12 mouse cellular contexts compared by ENCODE assay signal in the genomic region with DNA sequence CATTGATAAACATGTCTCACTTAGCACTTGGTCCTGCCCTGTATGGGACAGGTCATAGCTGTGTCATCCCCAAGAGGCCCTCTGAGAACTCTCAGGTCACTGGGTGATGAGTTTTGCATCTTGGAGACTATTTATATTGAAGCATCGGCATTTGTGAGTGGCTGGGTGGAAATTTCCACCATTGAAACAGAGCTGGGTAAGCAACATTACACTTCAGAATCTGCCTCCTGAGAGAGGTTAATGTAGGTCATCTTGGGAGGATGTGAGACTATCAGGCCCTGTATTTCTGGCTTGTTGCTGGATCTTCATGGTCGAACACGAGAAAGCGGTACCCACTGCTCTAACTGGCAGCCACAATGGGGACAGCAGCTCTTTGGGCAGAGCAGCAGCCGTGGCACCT. TPM values are rescaled to one million over a fixed set of nuclear protein-coding genes. Genes with fewer than 3 reads are reported as not detected.
A peak's percentile ranks its signal among the peaks of the same experiment; 100 is the strongest.
DNase-seq lines count a peak whose midpoint lies in the region; ATAC-seq and TF ChIP-seq lines count a peak whose summit lies in the region.
"Had no signal": no experiment of that assay in that cellular context is flagged by ENCODE, and none has a peak within 500 bp of the region (broad histone marks: within the 10 kb centered on the region; RNA-seq: fewer than 3 reads in every experiment).

No protein-coding gene starts in this region.

- intact Hi-C loops in left cerebral cortex, postnatal 10 days (cut with DNase I), result no loop called here

- no peaks in the 10 kb centered on the region for H3K27me3 ChIP-seq in heart, embryonic 10.5 days (ENCODE audit: insufficient read depth, poor library complexity, severe bottlenecking)
- no peaks in the 10 kb centered on the region for H3K27me3 ChIP-seq in midbrain, embryonic 15.5 days (replicated peaks)
- no peaks in the 10 kb centered on the region for H3K27me3 ChIP-seq in midbrain, embryonic 16.5 days (ENCODE audit: control insufficient read depth, insufficient read depth, low read depth, low read length)
- H3K27me3 ChIP-seq in small intestine, adult 2 months (ENCODE audit: control insufficient read depth, insufficient read depth, low read length), result no peaks in the 10 kb centered on the region

- no peak for TF ChIP-seq CTCF in small intestine, adult 2 months (IDR thresholded peaks at IDR 0.05; ENCODE audit: extremely low read depth, insufficient read length, insufficient replicate concordance, low read depth, low read length)

- 74% methylated on average over 5 of the region's 5 CpGs for WGBS in heart, embryonic 10.5 days
- WGBS in midbrain, embryonic 15.5 days, result 88% methylated on average over 5 of the region's 5 CpGs
- WGBS in midbrain, embryonic 16.5 days, result 92% methylated on average over 5 of the region's 5 CpGs
- WGBS in small intestine, adult 2 months, result 64% methylated on average over 5 of the region's 5 CpGs

- H3K36me3 ChIP-seq in heart, embryonic 10.5 days, result no peaks in the 10 kb centered on the region
- no peaks in the 10 kb centered on the region for H3K36me3 ChIP-seq in midbrain, embryonic 15.5 days (replicated peaks)
- no peaks in the 10 kb centered on the region for H3K36me3 ChIP-seq in midbrain, embryonic 16.5 days (ENCODE audit: control insufficient read depth, insufficient read depth, low read length)
- no peaks in the 10 kb centered on the region for H3K36me3 ChIP-seq in small intestine, adult 2 months (ENCODE audit: control insufficient read depth, insufficient read depth, low read length)

- H3K4me3 ChIP-seq in heart, embryonic 10.5 days, result no peak overlapping the region
- H3K4me3 ChIP-seq in midbrain, embryonic 15.5 days, result no peak overlapping the region
- no peak overlapping the region for H3K4me3 ChIP-seq in midbrain, embryonic 16.5 days (ENCODE audit: low read depth, low read length)
- 0 out of 2 replicates have a peak overlapping the region, but pooled peaks have one; percentile 12 for H3K4me3 ChIP-seq in brown adipose tissue, adult 24 weeks (ENCODE audit: insufficient read depth, low read depth, low read length)
- no peak overlapping the region for H3K4me3 ChIP-seq in small intestine, adult 2 months (ENCODE audit: low read depth, low read length)

- no peak for DNase-seq in heart, embryonic 10.5 days (ENCODE audit: low spot score)
- DNase-seq in heart, postnatal 4 days, result no peak
- no peak for DNase-seq in left cerebral cortex, postnatal 10 days (ENCODE audit: extremely low spot score in 1 of 2, low spot score in 2 of 2)
- no peak for DNase-seq in layer of hippocampus, postnatal 25 days (ENCODE audit: extremely low spot score in 1 of 2, low spot score in 1 of 2)
- DNase-seq: cerebellum, postnatal 10 days; gastrocnemius, postnatal 10 days; layer of hippocampus, postnatal 36 days; lung, postnatal 14 days had no signal

- peak overlapping the region; percentile 48; the same call in 1 of the 2 replicates for H3K27ac ChIP-seq in heart, embryonic 10.5 days
- peak overlapping the region; percentile 14; the same call in 1 of the 2 replicates for H3K27ac ChIP-seq in midbrain, embryonic 15.5 days
- H3K27ac ChIP-seq in midbrain, embryonic 16.5 days (ENCODE audit: low read length), result no peak overlapping the region
- H3K27ac ChIP-seq in brown adipose tissue, adult 24 weeks (replicated peaks; ENCODE audit: low read depth, low read length), result peak overlapping the region; percentile 86
- peak overlapping the region; percentile 22; the same call in 1 of the 2 replicates for H3K27ac ChIP-seq in small intestine, adult 2 months (ENCODE audit: insufficient read depth, low read depth, low read length)

- ATAC-seq in midbrain, embryonic 15.5 days (replicated peaks), result no peak
- no peak for ATAC-seq in midbrain, embryonic 16.5 days

- no peaks in the 10 kb centered on the region for H3K9me3 ChIP-seq in heart, embryonic 10.5 days
- H3K9me3 ChIP-seq in midbrain, embryonic 15.5 days, result no peaks in the 10 kb centered on the region
- H3K9me3 ChIP-seq in midbrain, embryonic 16.5 days (replicated peaks; ENCODE audit: control insufficient read depth, low read length, poor library complexity, severe bottlenecking), result no peaks in the 10 kb centered on the region

- H3K4me2 ChIP-seq in midbrain, embryonic 15.5 days, result no peak overlapping the region
- no peak overlapping the region for H3K4me2 ChIP-seq in midbrain, embryonic 16.5 days (ENCODE audit: low read length)

- H3K4me1 ChIP-seq in heart, embryonic 10.5 days, result peaks cover 82% of the 10 kb centered on the region
- peaks cover 63% of the 10 kb centered on the region for H3K4me1 ChIP-seq in midbrain, embryonic 15.5 days
- peaks cover 47% of the 10 kb centered on the region for H3K4me1 ChIP-seq in midbrain, embryonic 16.5 days (ENCODE audit: control insufficient read depth, insufficient read depth, low read length)
- H3K4me1 ChIP-seq in brown adipose tissue, adult 24 weeks (ENCODE audit: control insufficient read depth, insufficient read depth, insufficient read length, low read length), result peaks cover 73% of the 10 kb centered on the region
- H3K4me1 ChIP-seq in small intestine, adult 2 months (ENCODE audit: control insufficient read depth, insufficient read depth, insufficient read length, low read length), result peaks cover 9% of the 10 kb centered on the region

- H3K9ac ChIP-seq in midbrain, embryonic 15.5 days, result no peak overlapping the region
- H3K9ac ChIP-seq in midbrain, embryonic 16.5 days (ENCODE audit: low read depth, low read length), result no peak overlapping the region

- TF ChIP-seq POLR2A in small intestine, adult 2 months (IDR thresholded peaks at IDR 0.05; ENCODE audit: low read depth, low read length), result no peak

RNA-seq across cellular contexts. Expression of a gene that starts 18.0 kb away (rescaled TPM):
- 4.9 and 6.0 TPM in 2 replicates for polyA plus RNA-seq in heart, embryonic 10.5 days (2016; fragmentation: Nextera tagmentation; extraction: Ambion mirVana)
- 1 to 10 TPM; 5.3 to 7.8 TPM for total RNA-seq in heart, postnatal 4 days (2021)
- 22.6 and 23.8 TPM in 2 replicates for polyA plus RNA-seq in midbrain, embryonic 15.5 days (2015; fragmentation: Nextera tagmentation; extraction: Ambion mirVana)
- 23.7 and 24.3 TPM in 2 replicates for polyA plus RNA-seq in midbrain, embryonic 16.5 days (2015; fragmentation: Nextera tagmentation; extraction: Ambion mirVana)
- polyA plus RNA-seq in brown adipose tissue, adult 24 weeks (2012; ENCODE audit: insufficient read depth, insufficient read length, missing spikeins), result 2.3 and 5.0 TPM in 2 replicates
- polyA plus RNA-seq in small intestine, adult 2 months (2012; rRNA removed), result 1.6 and 2.5 TPM in 2 replicates
- 10 to 100 TPM; 26.4 to 33.2 TPM for total RNA-seq in left cerebral cortex, postnatal 10 days (2021)
- 10 to 100 TPM; 54.2 to 60.3 TPM for total RNA-seq in layer of hippocampus, postnatal 25 days (2021)

RNA-seq across cellular contexts. Expression of a gene that starts 54.0 kb away (rescaled TPM):
- polyA plus RNA-seq in heart, embryonic 10.5 days (2016; fragmentation: Nextera tagmentation; extraction: Ambion mirVana), result 0.50 TPM in 1 of 2 replicates, not detected in the other
- not detected for total RNA-seq in heart, postnatal 4 days (2021)
- polyA plus RNA-seq in midbrain, embryonic 15.5 days (2015; fragmentation: Nextera tagmentation; extraction: Ambion mirVana), result 0.40 and 1.4 TPM in 2 replicates
- polyA plus RNA-seq in midbrain, embryonic 16.5 days (2015; fragmentation: Nextera tagmentation; extraction: Ambion mirVana), result 0.70 and 1.3 TPM in 2 replicates
- not detected in 2 replicates for polyA plus RNA-seq in brown adipose tissue, adult 24 weeks (2012; ENCODE audit: insufficient read depth, insufficient read length, missing spikeins)
- polyA plus RNA-seq in small intestine, adult 2 months (2012; rRNA removed), result 5,248 and 10,550 TPM in 2 replicates
- total RNA-seq in left cerebral cortex, postnatal 10 days (2021), result not detected
- not detected for total RNA-seq in layer of hippocampus, postnatal 25 days (2021)
- total RNA-seq: gastrocnemius, postnatal 10 days; layer of hippocampus, postnatal 36 days had no signal

Comparison
In these comparisons a context has a peak if more than half of its experiments do, and no peak if none do; other contexts are left out.
1. RNA of a gene that starts 54.0 kb away (polyA plus RNA-seq): 5,248 to 10,550 TPM in small intestine, adult 2 months; 0.40 to 1.4 TPM in midbrain, embryonic 15.5 days, 0.70 to 1.3 TPM in midbrain, embryonic 16.5 days, 0.50 TPM in heart, embryonic 10.5 days and not detected in brown adipose tissue, adult 24 weeks; every median in the first group is over 1,000 times any median in the second.